Mouse (Mus musculus) megakaryocyte, embryonic 14.5 days (primary cell): ENCODE results near the gene Tdgf1.

Experiments
- FLI1 ChIP-seq: IDR thresholded peaks from 2 replicates; pipeline ENCODE4 v1.6.1; 2012; ENCODE audit warnings: low read length, inconsistent platforms, mixed read lengths
- GATA1 ChIP-seq: IDR thresholded peaks from 3 replicates; pipeline ENCODE4 v1.6.1; 2012; ENCODE audit warnings: mixed read lengths, low read length, inconsistent platforms, borderline replicate concordance

DNA sequence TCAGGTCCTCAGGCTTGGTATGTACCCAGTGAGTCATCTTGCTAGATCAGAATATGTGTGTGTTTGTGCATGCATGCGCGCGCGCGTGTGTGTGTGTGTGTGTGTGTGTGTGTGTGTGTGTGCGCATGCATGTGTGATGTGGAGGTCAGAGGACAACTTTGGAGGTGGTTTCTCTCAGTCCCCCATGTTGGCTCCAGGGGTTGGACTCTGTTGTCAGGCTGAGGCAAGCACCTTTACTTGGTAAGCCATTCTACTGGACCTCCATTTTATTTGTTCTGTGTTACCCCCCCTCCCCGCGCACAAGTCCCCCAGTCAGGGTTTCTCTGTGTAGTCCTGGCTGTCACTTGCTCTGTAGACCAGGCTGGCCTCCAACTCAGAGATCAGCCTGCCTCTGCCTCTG is 15.4 kb upstream of the Tdgf1 start:
- TF ChIP-seq GATA1 (no peak), FLI1 (no peak)
